Mouse (Mus musculus) hindbrain, embryonic 16.5 days (tissue): ENCODE measurements around the gene Colgalt2. TPM values are rescaled to one million over a fixed set of nuclear protein-coding genes. Genes with fewer than 3 reads are reported as not detected.

Source experiments
- ATAC-seq: fragments of 200-750 bp; cut with Nextera tagmentation; 2 replicates; pipeline ENCODE4 v1.8.0; 2017; ENCODE audit warnings: moderate TSS enrichment, moderate library complexity
- H3K27ac ChIP-seq: fragments of 300-500 bp; sonication (generic); 2 replicates; pipeline ENCODE4 v1.5.1; 2014; ENCODE audit warnings: low read depth, mild to moderate bottlenecking, control low read depth, low read length, moderate library complexity
- H3K27me3 ChIP-seq: fragments of 300-500 bp; sonication (generic); replicated peaks from 2 replicates; pipeline ENCODE4 v1.6.1; 2014; ENCODE audit warnings: low read length; ENCODE audit not compliant: control insufficient read depth, insufficient read depth
- H3K36me3 ChIP-seq: fragments of 300-500 bp; sonication (generic); 2 replicates; pipeline ENCODE4 v1.6.1; 2014; ENCODE audit warnings: mild to moderate bottlenecking, low read length, moderate library complexity, mixed read lengths; ENCODE audit not compliant: control insufficient read depth, insufficient read depth
- H3K4me1 ChIP-seq: fragments of 300-500 bp; sonication (generic); 2 replicates; pipeline ENCODE4 v1.6.1; 2014; ENCODE audit warnings: low read depth, low read length; ENCODE audit not compliant: control insufficient read depth, insufficient read depth
- H3K4me2 ChIP-seq: fragments of 300-500 bp; sonication (generic); 2 replicates; pipeline ENCODE4 v1.6.1; 2014; ENCODE audit warnings: mild to moderate bottlenecking, low read length, control low read depth, moderate library complexity
- H3K4me3 ChIP-seq: fragments of 300-500 bp; sonication (generic); 2 replicates; pipeline ENCODE4 v1.5.1; 2014; ENCODE audit warnings: mild to moderate bottlenecking, low read length, control low read depth, moderate library complexity
- H3K9ac ChIP-seq: fragments of 300-500 bp; sonication (generic); 2 replicates; pipeline ENCODE4 v1.6.1; 2014; ENCODE audit warnings: low read depth, mild to moderate bottlenecking, control low read depth, low read length, moderate library complexity
- H3K9me3 ChIP-seq: fragments of 300-500 bp; sonication (generic); 2 replicates; pipeline ENCODE4 v1.6.1; 2014; ENCODE audit warnings: mild to moderate bottlenecking, low read length, moderate library complexity; ENCODE audit not compliant: control insufficient read depth
- WGBS: fragments of 180-500 bp; shearing (Covaris S2); extraction: QIAGEN DNeasy Blood & Tissue Kit; methylation state at CpG from one replicate; pipeline ENCODE4 v1.1.7; 2014; 5-methylcytosine and 5-hydroxymethylcytosine counted together
- polyA plus RNA-seq: library from polyadenylated mRNA; unstranded; fragments of >200 nt; fragmentation: Nextera tagmentation; extraction: Ambion mirVana; gene quantifications from 2 replicates; pipeline ENCODE4 v1.2.1, GENCODE M21; 2015

The Colgalt2 gene
- polyA plus RNA-seq, 1 experiment from 2014 or later = 4.2 TPM

GRCm38 (mm10) chr1:152531498-152531897, 131.9 kb downstream of the Colgalt2 start:
- ATAC-seq = no peak
- H3K36me3 ChIP-seq = no peaks in the 10 kb centered on the region
- no peaks in the 10 kb centered on the region for H3K27me3 ChIP-seq
- WGBS = 77% methylated on average over 15 of the region's 15 CpGs
- no peak overlapping the region for H3K9ac ChIP-seq
- no peak overlapping the region for H3K27ac ChIP-seq
- no peaks in the 10 kb centered on the region for H3K9me3 ChIP-seq
- H3K4me3 ChIP-seq = no peak overlapping the region
- no peaks in the 10 kb centered on the region for H3K4me1 ChIP-seq
- no peak overlapping the region for H3K4me2 ChIP-seq

- H3K27ac ChIP-seq = no peak overlapping the region
- H3K27me3 ChIP-seq = no peaks in the 10 kb centered on the region
- no peaks in the 10 kb centered on the region for H3K9me3 ChIP-seq
- WGBS = 91% methylated on average over 7 of the region's 7 CpGs
- H3K36me3 ChIP-seq = no peaks in the 10 kb centered on the region
- no peak overlapping the region for H3K4me2 ChIP-seq
- no peak overlapping the region for H3K4me3 ChIP-seq
- no peaks in the 10 kb centered on the region for H3K4me1 ChIP-seq
- ATAC-seq = no peak
- no peak overlapping the region for H3K9ac ChIP-seq
Observed at GRCm38 (mm10) chr1:152534531-152534930, 134.9 kb downstream of the Colgalt2 start.

GRCm38 (mm10) chr1:152536416-152537018, 136.9 kb downstream of the Colgalt2 start:
- H3K36me3 ChIP-seq = no peaks in the 10 kb centered on the region
- peak; percentile 45; the same call in 1 of the 2 replicates for ATAC-seq
- H3K4me2 ChIP-seq = no peak overlapping the region
- H3K27me3 ChIP-seq = no peaks in the 10 kb centered on the region
- no peak overlapping the region for H3K4me3 ChIP-seq
- peak overlapping the region; percentile 13; the same call in 1 of the 2 replicates for H3K27ac ChIP-seq
- H3K9me3 ChIP-seq = no peaks in the 10 kb centered on the region
- H3K9ac ChIP-seq = no peak overlapping the region; the same call in 1 of the 2 replicates
- 51% methylated on average over 16 of the region's 16 CpGs for WGBS
- no peaks in the 10 kb centered on the region for H3K4me1 ChIP-seq

GRCm38 (mm10) chr1:152537186-152537585, 137.6 kb downstream of the Colgalt2 start:
- Histone ChIP-seq H3K9ac (no peak overlapping the region; the same call in 1 of the 2 replicates), H3K36me3 (no peaks in the 10 kb centered on the region), H3K27me3 (no peaks in the 10 kb centered on the region), H3K4me2 (no peak overlapping the region), H3K27ac (peak overlapping the region; percentile 39; the same call in 1 of the 2 replicates), H3K9me3 (no peaks in the 10 kb centered on the region), H3K4me1 (no peaks in the 10 kb centered on the region), H3K4me3 (no peak overlapping the region)
- ATAC-seq = 0 out of 2 replicates have a peak, but pooled peaks have one; percentile 58
- 60% methylated on average over 13 of the region's 13 CpGs for WGBS

- peaks cover 5% of the 10 kb centered on the region for H3K36me3 ChIP-seq
- no peak for ATAC-seq
- no peak overlapping the region for H3K4me2 ChIP-seq
- no peaks in the 10 kb centered on the region for H3K9me3 ChIP-seq
- H3K27me3 ChIP-seq = no peaks in the 10 kb centered on the region
- H3K4me1 ChIP-seq = no peaks in the 10 kb centered on the region
- no peak overlapping the region for H3K27ac ChIP-seq
- no peak overlapping the region for H3K4me3 ChIP-seq
- H3K9ac ChIP-seq = no peak overlapping the region
- 92% methylated on average over 4 of the region's 4 CpGs for WGBS
Observed at GRCm38 (mm10) chr1:152538817-152539216, 139.2 kb downstream of the Colgalt2 start.

- Histone ChIP-seq H3K4me3 (no peak overlapping the region), H3K9ac (no peak overlapping the region), H3K27me3 (no peaks in the 10 kb centered on the region), H3K27ac (no peak overlapping the region), H3K9me3 (no peaks in the 10 kb centered on the region), H3K4me1 (no peaks in the 10 kb centered on the region), H3K4me2 (no peak overlapping the region), H3K36me3 (peaks cover 9% of the 10 kb centered on the region)
- no peak for ATAC-seq
- 89% methylated on average over 3 of the region's 3 CpGs for WGBS
Observed at GRCm38 (mm10) chr1:152540304-152540887, 140.8 kb downstream of the Colgalt2 start.

- Histone ChIP-seq H3K4me2 (no peak overlapping the region), H3K9me3 (no peaks in the 10 kb centered on the region), H3K27me3 (no peaks in the 10 kb centered on the region), H3K27ac (no peak overlapping the region), H3K36me3 (peaks cover 12% of the 10 kb centered on the region), H3K9ac (no peak overlapping the region), H3K4me1 (no peaks in the 10 kb centered on the region), H3K4me3 (no peak overlapping the region)
- 94% methylated on average over 6 of the region's 6 CpGs for WGBS
- ATAC-seq = no peak
Observed at GRCm38 (mm10) chr1:152542747-152543378, 143.2 kb downstream of the Colgalt2 start.

GRCm38 (mm10) chr1:152543449-152544159, 144.0 kb downstream of the Colgalt2 start:
- WGBS = 95% methylated on average over 2 of the region's 2 CpGs
- Histone ChIP-seq H3K36me3 (peaks cover 12% of the 10 kb centered on the region), H3K4me2 (no peak overlapping the region), H3K9me3 (no peaks in the 10 kb centered on the region), H3K27ac (no peak overlapping the region), H3K27me3 (no peaks in the 10 kb centered on the region), H3K9ac (no peak overlapping the region), H3K4me3 (no peak overlapping the region), H3K4me1 (no peaks in the 10 kb centered on the region)
- ATAC-seq = no peak
